In the genomic region with DNA sequence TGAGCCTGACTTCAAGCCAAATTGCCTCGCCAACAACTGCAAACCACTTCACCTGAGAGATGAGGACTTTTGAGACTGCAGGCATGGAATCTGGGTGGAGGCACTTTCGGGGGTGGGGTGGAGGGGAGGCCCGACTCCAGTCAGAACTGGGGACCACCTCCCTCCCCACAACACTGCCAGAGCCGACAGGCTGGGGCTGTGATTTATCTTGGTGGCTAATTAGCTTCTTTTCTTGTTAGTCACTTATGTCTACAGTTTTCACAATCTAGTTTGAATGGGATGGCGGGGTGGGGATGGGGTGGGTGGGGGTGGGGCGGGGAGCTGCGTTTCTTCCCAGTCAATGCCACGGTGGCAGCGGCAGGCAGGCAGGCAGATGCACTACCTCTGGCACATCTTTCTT, we compare ENCODE assay signal across 22 mouse cellular contexts.
DNase-seq lines count a peak whose midpoint lies in the region; ATAC-seq and TF ChIP-seq lines count a peak whose summit lies in the region.
"Had no signal": no experiment of that assay in that cellular context is flagged by ENCODE, and none has a peak within 500 bp of the region (broad histone marks: within the 10 kb centered on the region; RNA-seq: fewer than 3 reads in every experiment).

No protein-coding gene starts in this region.

- WGBS in neural tube, embryonic 13.5 days = 12% methylated on average over 9 of the region's 9 CpGs
- 9% methylated on average over 9 of the region's 9 CpGs for WGBS in neural tube, embryonic 15.5 days
- 4% methylated on average over 9 of the region's 9 CpGs for WGBS in forebrain, embryonic 16.5 days

- no peak overlapping the region for H3K4me3 ChIP-seq in left cerebral cortex, adult 2 months
- no peak overlapping the region for H3K4me3 ChIP-seq in neural tube, embryonic 13.5 days
- H3K4me3 ChIP-seq in neural tube, embryonic 15.5 days (replicated peaks) = no peak overlapping the region
- H3K4me3 ChIP-seq in forebrain, embryonic 16.5 days (replicated peaks; ENCODE audit: low read length) = no peak overlapping the region
- H3K4me3 ChIP-seq: embryonic facial prominence, embryonic 12.5 days; heart, embryonic 15.5 days; limb, embryonic 10.5 days had no signal

- no peak for ATAC-seq in neural tube, embryonic 13.5 days (ENCODE audit: low read depth)
- ATAC-seq in neural tube, embryonic 15.5 days (ENCODE audit: low FRiP score) = no peak
- ATAC-seq in forebrain, embryonic 16.5 days = peak; percentile 49
- ATAC-seq: liver, postnatal 0 days; lung, postnatal 0 days had no signal

- H3K27ac ChIP-seq in left cerebral cortex, adult 2 months = peak overlapping the region; percentile 85; the same call in 1 of the 2 replicates
- peak overlapping the region; percentile 33; the same call in 1 of the 2 replicates for H3K27ac ChIP-seq in neural tube, embryonic 13.5 days (replicated peaks)
- H3K27ac ChIP-seq in neural tube, embryonic 15.5 days (replicated peaks) = no peak overlapping the region
- H3K27ac ChIP-seq in forebrain, embryonic 16.5 days (ENCODE audit: low read length) = peak overlapping the region; percentile 80; the same call in 1 of the 2 replicates
- H3K27ac ChIP-seq: embryonic facial prominence, embryonic 12.5 days; heart, embryonic 15.5 days; kidney, postnatal 0 days; limb, embryonic 10.5 days; macrophage had no signal

- peaks cover 65% of the 10 kb centered on the region for H3K4me1 ChIP-seq in neural tube, embryonic 13.5 days (replicated peaks)
- peaks cover 56% of the 10 kb centered on the region for H3K4me1 ChIP-seq in neural tube, embryonic 15.5 days
- peaks cover 68% of the 10 kb centered on the region for H3K4me1 ChIP-seq in forebrain, embryonic 16.5 days (replicated peaks; ENCODE audit: control insufficient read depth, insufficient read depth, low read length)
- H3K4me1 ChIP-seq: heart, embryonic 15.5 days had no signal

- H3K27me3 ChIP-seq in neural tube, embryonic 13.5 days = peaks cover 20% of the 10 kb centered on the region; the same call in 1 of the 2 replicates
- peaks cover 15% of the 10 kb centered on the region; the same call in 1 of the 2 replicates for H3K27me3 ChIP-seq in neural tube, embryonic 15.5 days (replicated peaks)
- H3K27me3 ChIP-seq in forebrain, embryonic 16.5 days (replicated peaks; ENCODE audit: control insufficient read depth, insufficient read depth, low read length) = no peaks in the 10 kb centered on the region

- no peaks in the 10 kb centered on the region for H3K9me3 ChIP-seq in neural tube, embryonic 13.5 days
- no peaks in the 10 kb centered on the region for H3K9me3 ChIP-seq in neural tube, embryonic 15.5 days (replicated peaks)
- no peaks in the 10 kb centered on the region for H3K9me3 ChIP-seq in forebrain, embryonic 16.5 days (ENCODE audit: control insufficient read depth, low read length)
- H3K9me3 ChIP-seq: embryonic facial prominence, embryonic 12.5 days; heart, embryonic 15.5 days; limb, embryonic 10.5 days had no signal

- TF ChIP-seq CTCF in left cerebral cortex, adult 2 months (IDR thresholded peaks at IDR 0.05) = no peak

- intact Hi-C loops in left cerebral cortex, adult 2 months (cut with DNase I) = loop anchor here (2.0 kb wide), 1 partner anchor 30 kb away; no protein-coding TSS in a partner anchor

- H3K9ac ChIP-seq in neural tube, embryonic 13.5 days = no peak overlapping the region
- H3K9ac ChIP-seq in neural tube, embryonic 15.5 days (replicated peaks) = no peak overlapping the region
- no peak overlapping the region for H3K9ac ChIP-seq in forebrain, embryonic 16.5 days (replicated peaks; ENCODE audit: low read depth, low read length)
- H3K9ac ChIP-seq: embryonic facial prominence, embryonic 12.5 days; heart, embryonic 15.5 days; liver, postnatal 0 days had no signal

- DNase-seq in left cerebral cortex, adult 2 months (ENCODE audit: extremely low spot score in 1 of 2, low spot score in 2 of 2) = no peak
- no peak for DNase-seq in left cerebral cortex, adult 8-10 months (ENCODE audit: low spot score in 2 of 2)
- no peak for DNase-seq in retina, postnatal 1 day
- DNase-seq in heart, adult 9 months (ENCODE audit: low spot score in 2 of 2) = no peak
- DNase-seq: adrenal gland, adult 8-10 months; cerebellum, adult 18-20 months; cerebellum, postnatal 25 days; heart, postnatal 36 days; kidney, adult 2 months; liver, postnatal 0 days; right cerebral cortex, adult 18-20 months; right cerebral cortex, postnatal 4 days; thymus, postnatal 14 days had no signal

- H3K4me2 ChIP-seq in neural tube, embryonic 13.5 days = no peak overlapping the region
- no peak overlapping the region for H3K4me2 ChIP-seq in neural tube, embryonic 15.5 days
- peak overlapping the region; percentile 14; the same call in 1 of the 2 replicates for H3K4me2 ChIP-seq in forebrain, embryonic 16.5 days (ENCODE audit: low read length)
- H3K4me2 ChIP-seq: embryonic facial prominence, embryonic 12.5 days; heart, embryonic 15.5 days had no signal

- H3K36me3 ChIP-seq in neural tube, embryonic 13.5 days = no peaks in the 10 kb centered on the region
- H3K36me3 ChIP-seq in neural tube, embryonic 15.5 days = no peaks in the 10 kb centered on the region
- H3K36me3 ChIP-seq in forebrain, embryonic 16.5 days (ENCODE audit: control insufficient read depth, insufficient read depth) = no peaks in the 10 kb centered on the region
- H3K36me3 ChIP-seq: embryonic facial prominence, embryonic 12.5 days; heart, embryonic 15.5 days; limb, embryonic 10.5 days had no signal
